Mouse (Mus musculus) hindbrain, embryonic 12.5 days (tissue): ENCODE results near the gene Rab43. TPM values are rescaled to one million over a fixed set of nuclear protein-coding genes. Genes with fewer than 3 reads are reported as not detected.

Experiments used
- ATAC-seq: fragments of 200-750 bp; cut with Nextera tagmentation; 2 replicates; pipeline ENCODE4 v1.8.0; 2017; ENCODE audit warnings: moderate TSS enrichment; ENCODE audit not compliant: low FRiP score
- H3K27ac ChIP-seq: fragments of 300-500 bp; sonication (generic); 2 replicates; pipeline ENCODE4 v1.5.1; 2016; ENCODE audit warnings: mild to moderate bottlenecking
- H3K27me3 ChIP-seq: fragments of 300-500 bp; sonication (generic); 2 replicates; pipeline ENCODE4 v1.6.1; 2016; ENCODE audit warnings: mild to moderate bottlenecking
- H3K36me3 ChIP-seq: fragments of 300-500 bp; sonication (generic); 2 replicates; pipeline ENCODE4 v1.6.1; 2016; ENCODE audit warnings: mild to moderate bottlenecking
- H3K4me1 ChIP-seq: fragments of 300-500 bp; sonication (generic); 2 replicates; pipeline ENCODE4 v1.6.1; 2016
- H3K4me2 ChIP-seq: fragments of 300-500 bp; sonication (generic); replicated peaks from 2 replicates; pipeline ENCODE4 v1.6.1; 2016; ENCODE audit warnings: mild to moderate bottlenecking
- H3K4me3 ChIP-seq: fragments of 300-500 bp; sonication (generic); 2 replicates; pipeline ENCODE4 v1.5.1; 2016; ENCODE audit warnings: mild to moderate bottlenecking
- H3K9ac ChIP-seq: fragments of 300-500 bp; sonication (generic); 2 replicates; pipeline ENCODE4 v1.6.1; 2016; ENCODE audit warnings: mild to moderate bottlenecking, moderate library complexity
- H3K9me3 ChIP-seq: fragments of 300-500 bp; sonication (generic); replicated peaks from 2 replicates; pipeline ENCODE4 v1.6.1; 2016; ENCODE audit warnings: mild to moderate bottlenecking
- WGBS: fragments of 180-500 bp; shearing (Covaris S2); methylation state at CpG from one replicate; pipeline ENCODE4 v1.1.7; 2016; 5-methylcytosine and 5-hydroxymethylcytosine counted together
- polyA plus RNA-seq: library from polyadenylated mRNA; unstranded; fragments of >200 nt; fragmentation: Nextera tagmentation; extraction: Ambion mirVana; gene quantifications from 2 replicates; pipeline ENCODE4 v1.2.1, GENCODE M21; 2016

Gene Rab43
- polyA plus RNA-seq, 1 experiment from 2014 or later, result 12.2 TPM

GRCm38 (mm10) chr6:87740496-87740895 lies 71.5 kb downstream of the Rab43 start:
- Histone ChIP-seq H3K27me3 (peaks cover 14% of the 10 kb centered on the region), H3K36me3 (no peaks in the 10 kb centered on the region), H3K4me3 (no peak overlapping the region), H3K4me1 (peaks cover 15% of the 10 kb centered on the region), H3K9me3 (no peaks in the 10 kb centered on the region), H3K9ac (no peak overlapping the region), H3K4me2 (no peak overlapping the region), H3K27ac (no peak overlapping the region)
- ATAC-seq, result no peak

GRCm38 (mm10) chr6:87739898-87740297 lies 72.1 kb downstream of the Rab43 start:
- no peak for ATAC-seq
- Histone ChIP-seq H3K4me3 (no peak overlapping the region), H3K27ac (no peak overlapping the region), H3K9me3 (no peaks in the 10 kb centered on the region; the same call in 1 of the 2 replicates), H3K4me2 (no peak overlapping the region), H3K27me3 (peaks cover 20% of the 10 kb centered on the region), H3K4me1 (peaks cover 15% of the 10 kb centered on the region), H3K36me3 (no peaks in the 10 kb centered on the region), H3K9ac (no peak overlapping the region)
- 59% methylated on average over 6 of the region's 6 CpGs for WGBS

Other genes starting within 250 kb of the Rab43 start
- gene Prokr1, start 221.4 kb downstream of the Rab43 start, polyA plus RNA-seq, result 3.4 TPM in 2 replicates
- gene Aplf, start 140.0 kb downstream of the Rab43 start, polyA plus RNA-seq, result 13.0 and 14.4 TPM in 2 replicates
- gene Efcc1, start 81.3 kb downstream of the Rab43 start, polyA plus RNA-seq, result 8.2 and 9.7 TPM in 2 replicates
- 1.8 and 2.6 TPM in 2 replicates for gene Gp9, start 34.1 kb downstream of the Rab43 start, polyA plus RNA-seq
- 4.1 and 5.0 TPM in 2 replicates for gene Gm45140, start 23.6 kb upstream of the Rab43 start, polyA plus RNA-seq
- gene Isy1, start 26.6 kb upstream of the Rab43 start, polyA plus RNA-seq, result 47.4 and 52.7 TPM in 2 replicates
- 793 and 799 TPM in 2 replicates for gene Cnbp, start 38.9 kb upstream of the Rab43 start, polyA plus RNA-seq
- gene Copg1, start 75.7 kb upstream of the Rab43 start, polyA plus RNA-seq, result 165 TPM in 2 replicates
- 43.7 and 45.2 TPM in 2 replicates for gene Hmces, start 101.8 kb upstream of the Rab43 start, polyA plus RNA-seq
- gene H1fx, start 169.5 kb upstream of the Rab43 start, polyA plus RNA-seq, result 108 and 109 TPM in 2 replicates
- 218 and 236 TPM in 2 replicates for gene Rab7, start 233.1 kb upstream of the Rab43 start, polyA plus RNA-seq